In the genomic region with DNA sequence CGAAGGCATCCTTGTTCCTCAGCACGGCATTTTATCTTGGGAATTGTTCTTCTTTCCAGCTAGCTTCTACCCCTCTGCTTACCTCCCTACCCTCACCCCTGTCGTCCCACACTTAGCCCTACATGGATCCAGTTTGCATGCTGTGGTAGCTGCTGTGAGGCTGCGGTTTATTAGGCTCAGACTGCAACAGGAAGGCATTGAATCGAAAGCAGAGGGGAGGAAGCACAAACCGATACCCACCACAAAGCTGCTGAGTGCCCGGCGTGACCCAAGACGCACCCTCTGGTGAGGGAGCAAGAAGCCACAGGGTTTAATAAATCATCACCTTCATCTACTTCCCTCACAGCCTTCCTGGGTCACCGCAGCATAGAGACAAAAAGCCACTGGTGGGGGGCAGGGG, we compare ENCODE assay signal across 8 mouse cellular contexts. TPM values are rescaled to one million over a fixed set of nuclear protein-coding genes. Genes with fewer than 3 reads are reported as not detected.
DNase-seq lines count a peak whose midpoint lies in the region; ATAC-seq and TF ChIP-seq lines count a peak whose summit lies in the region.

No protein-coding gene starts in this region.

- H3K27me3 ChIP-seq in hindbrain, embryonic 10.5 days (ENCODE audit: insufficient read depth, poor library complexity, severe bottlenecking): peaks cover 24% of the 10 kb centered on the region
- no peaks in the 10 kb centered on the region for H3K27me3 ChIP-seq in hindbrain, embryonic 11.5 days (ENCODE audit: control insufficient read depth, insufficient read depth, low read length)
- H3K27me3 ChIP-seq in embryonic facial prominence, embryonic 13.5 days: peaks cover 4% of the 10 kb centered on the region; the same call in 1 of the 2 replicates
- H3K27me3 ChIP-seq in limb, embryonic 12.5 days: peaks cover 6% of the 10 kb centered on the region; the same call in 1 of the 2 replicates
- H3K27me3 ChIP-seq in midbrain, embryonic 15.5 days (replicated peaks): peaks cover 8% of the 10 kb centered on the region

- DNase-seq in hindbrain, embryonic 10.5 days (ENCODE audit: low spot score): no peak
- DNase-seq in hindbrain, embryonic 11.5 days (ENCODE audit: low spot score): no peak
- peak; percentile 26 to 36 for DNase-seq in thymus, postnatal 36 days
- no peak for DNase-seq in left cerebral cortex, adult 2 months (ENCODE audit: extremely low spot score in 1 of 2, low spot score in 2 of 2)
- DNase-seq in layer of hippocampus, postnatal 36 days: no peak

- no peak for ATAC-seq in hindbrain, embryonic 11.5 days (ENCODE audit: low FRiP score)
- no peak for ATAC-seq in embryonic facial prominence, embryonic 13.5 days (ENCODE audit: insufficient number of reproducible peaks, insufficient read depth, low FRiP score, low TSS enrichment, low read depth)
- ATAC-seq in limb, embryonic 12.5 days (ENCODE audit: insufficient number of reproducible peaks, insufficient read depth, low FRiP score, low TSS enrichment, low read depth): no peak
- no peak for ATAC-seq in midbrain, embryonic 15.5 days (replicated peaks)

- H3K4me3 ChIP-seq in hindbrain, embryonic 10.5 days: peak overlapping the region; percentile 23; the same call in 1 of the 2 replicates
- no peak overlapping the region for H3K4me3 ChIP-seq in hindbrain, embryonic 11.5 days (ENCODE audit: low read depth, low read length)
- 0 out of 2 replicates have a peak overlapping the region, but pooled peaks have one; percentile 3 for H3K4me3 ChIP-seq in embryonic facial prominence, embryonic 13.5 days
- H3K4me3 ChIP-seq in limb, embryonic 12.5 days (replicated peaks): peak overlapping the region; percentile 17; the same call in 1 of the 2 replicates
- H3K4me3 ChIP-seq in midbrain, embryonic 15.5 days: no peak overlapping the region
- H3K4me3 ChIP-seq in left cerebral cortex, adult 2 months: no peak overlapping the region

- H3K4me2 ChIP-seq in hindbrain, embryonic 11.5 days (replicated peaks; ENCODE audit: low read depth, low read length): no peak overlapping the region; the same call in 1 of the 2 replicates
- peak overlapping the region; percentile 46 for H3K4me2 ChIP-seq in embryonic facial prominence, embryonic 13.5 days
- H3K4me2 ChIP-seq in limb, embryonic 12.5 days: peak overlapping the region; percentile 50
- H3K4me2 ChIP-seq in midbrain, embryonic 15.5 days: peak overlapping the region; percentile 17; the same call in 1 of the 2 replicates

- TF ChIP-seq CTCF in left cerebral cortex, adult 2 months (IDR thresholded peaks at IDR 0.05): no peak

- H3K36me3 ChIP-seq in hindbrain, embryonic 10.5 days: no peaks in the 10 kb centered on the region
- H3K36me3 ChIP-seq in hindbrain, embryonic 11.5 days (ENCODE audit: control insufficient read depth, insufficient read depth, low read length): no peaks in the 10 kb centered on the region
- no peaks in the 10 kb centered on the region for H3K36me3 ChIP-seq in embryonic facial prominence, embryonic 13.5 days
- H3K36me3 ChIP-seq in limb, embryonic 12.5 days: no peaks in the 10 kb centered on the region
- no peaks in the 10 kb centered on the region for H3K36me3 ChIP-seq in midbrain, embryonic 15.5 days (replicated peaks)

- no peaks in the 10 kb centered on the region for H3K9me3 ChIP-seq in hindbrain, embryonic 10.5 days
- no peaks in the 10 kb centered on the region for H3K9me3 ChIP-seq in hindbrain, embryonic 11.5 days (ENCODE audit: control insufficient read depth, low read length)
- no peaks in the 10 kb centered on the region for H3K9me3 ChIP-seq in embryonic facial prominence, embryonic 13.5 days
- no peaks in the 10 kb centered on the region for H3K9me3 ChIP-seq in limb, embryonic 12.5 days
- H3K9me3 ChIP-seq in midbrain, embryonic 15.5 days: no peaks in the 10 kb centered on the region

- no peak overlapping the region; the same call in 1 of the 2 replicates for H3K9ac ChIP-seq in hindbrain, embryonic 11.5 days (ENCODE audit: low read depth, low read length)
- H3K9ac ChIP-seq in embryonic facial prominence, embryonic 13.5 days: peak overlapping the region; percentile 27
- peak overlapping the region; percentile 40; the same call in 1 of the 2 replicates for H3K9ac ChIP-seq in limb, embryonic 12.5 days (replicated peaks)
- H3K9ac ChIP-seq in midbrain, embryonic 15.5 days: no peak overlapping the region

- peak overlapping the region; percentile 19; the same call in 1 of the 2 replicates for H3K27ac ChIP-seq in hindbrain, embryonic 10.5 days
- H3K27ac ChIP-seq in hindbrain, embryonic 11.5 days (ENCODE audit: low read depth, low read length): no peak overlapping the region
- H3K27ac ChIP-seq in embryonic facial prominence, embryonic 13.5 days: no peak overlapping the region
- no peak overlapping the region for H3K27ac ChIP-seq in limb, embryonic 12.5 days
- H3K27ac ChIP-seq in midbrain, embryonic 15.5 days: no peak overlapping the region
- H3K27ac ChIP-seq in left cerebral cortex, adult 2 months: no peak overlapping the region

- intact Hi-C loops in left cerebral cortex, adult 2 months (cut with DNase I): no loop called here

- peaks cover 50% of the 10 kb centered on the region for H3K4me1 ChIP-seq in hindbrain, embryonic 10.5 days (replicated peaks)
- 0 out of 2 replicates have a peak, but pooled peaks cover 5% of the 10 kb centered on the region for H3K4me1 ChIP-seq in hindbrain, embryonic 11.5 days (replicated peaks; ENCODE audit: control insufficient read depth, insufficient read depth, low read length)
- peaks cover 60% of the 10 kb centered on the region for H3K4me1 ChIP-seq in embryonic facial prominence, embryonic 13.5 days
- H3K4me1 ChIP-seq in limb, embryonic 12.5 days (replicated peaks): peaks cover 50% of the 10 kb centered on the region
- H3K4me1 ChIP-seq in midbrain, embryonic 15.5 days: peaks cover 8% of the 10 kb centered on the region

- WGBS in hindbrain, embryonic 10.5 days: 23% methylated on average over 10 of the region's 10 CpGs
- WGBS in hindbrain, embryonic 11.5 days: 20% methylated on average over 10 of the region's 10 CpGs
- WGBS in embryonic facial prominence, embryonic 13.5 days: 13% methylated on average over 10 of the region's 10 CpGs
- 9% methylated on average over 10 of the region's 10 CpGs for WGBS in limb, embryonic 12.5 days
- 29% methylated on average over 10 of the region's 10 CpGs for WGBS in midbrain, embryonic 15.5 days

RNA-seq across cellular contexts. Expression of gene Sec22b, which starts 31.1 kb away (rescaled TPM):
- polyA plus RNA-seq in hindbrain, embryonic 10.5 days (2016; fragmentation: Nextera tagmentation; extraction: Ambion mirVana): 109 and 121 TPM in 2 replicates
- polyA plus RNA-seq in hindbrain, embryonic 11.5 days (2014; fragmentation: Nextera tagmentation; extraction: Ambion mirVana): 134 and 135 TPM in 2 replicates
- polyA plus RNA-seq in embryonic facial prominence, embryonic 13.5 days (2015; fragmentation: Nextera tagmentation; extraction: Ambion mirVana): 141 and 145 TPM in 2 replicates
- polyA plus RNA-seq in limb, embryonic 12.5 days (2016; fragmentation: Nextera tagmentation; extraction: Ambion mirVana): 122 and 130 TPM in 2 replicates
- 89.3 and 93.7 TPM in 2 replicates for polyA plus RNA-seq in midbrain, embryonic 15.5 days (2015; fragmentation: Nextera tagmentation; extraction: Ambion mirVana)
- 10 to 100 TPM; 80.1 to 90.2 TPM for total RNA-seq in left cerebral cortex, adult 2 months (2021)
- total RNA-seq in layer of hippocampus, postnatal 36 days (2021): 10 to 100 TPM; 79.1 to 83.4 TPM

RNA-seq across cellular contexts. Expression of gene Pde4dip, which starts 43.6 kb away (rescaled TPM):
- polyA plus RNA-seq in hindbrain, embryonic 10.5 days (2016; fragmentation: Nextera tagmentation; extraction: Ambion mirVana): 22.4 and 29.4 TPM in 2 replicates
- polyA plus RNA-seq in hindbrain, embryonic 11.5 days (2014; fragmentation: Nextera tagmentation; extraction: Ambion mirVana): 27.5 and 35.5 TPM in 2 replicates
- polyA plus RNA-seq in embryonic facial prominence, embryonic 13.5 days (2015; fragmentation: Nextera tagmentation; extraction: Ambion mirVana): 21.9 and 27.7 TPM in 2 replicates
- 31.9 and 35.8 TPM in 2 replicates for polyA plus RNA-seq in limb, embryonic 12.5 days (2016; fragmentation: Nextera tagmentation; extraction: Ambion mirVana)
- 69.7 and 75.7 TPM in 2 replicates for polyA plus RNA-seq in midbrain, embryonic 15.5 days (2015; fragmentation: Nextera tagmentation; extraction: Ambion mirVana)
- total RNA-seq in left cerebral cortex, adult 2 months (2021): 100 to 1,000 TPM; 224 to 246 TPM
- 100 to 1,000 TPM; 223 to 235 TPM for total RNA-seq in layer of hippocampus, postnatal 36 days (2021)

Comparison
In these comparisons a context has a peak if more than half of its experiments do, and no peak if none do; other contexts are left out.
1. H3K4me3 ChIP-seq: peak in hindbrain, embryonic 10.5 days (single experiment), embryonic facial prominence, embryonic 13.5 days (single experiment) and limb, embryonic 12.5 days (single experiment); none in hindbrain, embryonic 11.5 days (single experiment), midbrain, embryonic 15.5 days (single experiment) and left cerebral cortex, adult 2 months (single experiment).
2. DNase-seq: peak in thymus, postnatal 36 days (2 of 2); none in hindbrain, embryonic 10.5 days (single experiment), hindbrain, embryonic 11.5 days (single experiment), left cerebral cortex, adult 2 months (0 of 2) and layer of hippocampus, postnatal 36 days (0 of 2).
3. H3K9ac ChIP-seq: peak in embryonic facial prominence, embryonic 13.5 days (single experiment) and limb, embryonic 12.5 days (single experiment); none in hindbrain, embryonic 11.5 days (single experiment) and midbrain, embryonic 15.5 days (single experiment).